Mouse (Mus musculus) kidney, adult 9 months (tissue): Measurements from ENCODE around the gene Bnipl.
A peak's percentile ranks its signal among the peaks of the same experiment; 100 is the strongest.

ENCODE experiments used
- DNase-seq: peaks from one replicate; pipeline ENCODE4 v3.0.0; 2022

The Bnipl gene

GRCm38 (mm10) chr3:95208286-95208685 lies 42.7 kb downstream of the Bnipl start:
- peak; percentile 47 for DNase-seq

GRCm38 (mm10) chr3:95203880-95204279 lies 47.1 kb downstream of the Bnipl start:
- no peak for DNase-seq

DNA sequence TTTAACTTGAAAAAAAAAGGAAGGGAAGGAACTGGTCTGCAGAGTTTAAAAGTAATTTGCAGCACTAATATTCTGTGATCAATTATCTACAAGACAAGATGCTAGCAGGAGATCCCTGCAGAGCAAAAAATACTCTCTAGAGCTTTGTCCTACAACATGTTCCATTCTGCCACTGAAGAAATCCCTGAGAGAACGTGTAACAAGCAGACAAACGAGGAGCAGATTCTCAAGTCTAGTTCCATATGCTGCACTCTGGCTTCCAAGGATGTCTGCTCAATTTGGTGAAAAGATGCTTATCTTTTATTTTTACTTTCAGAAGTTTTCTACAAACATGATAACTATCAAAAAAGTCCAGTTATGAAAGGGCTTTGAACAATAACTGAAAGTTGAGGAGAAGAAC lies 50.4 kb downstream of the Bnipl start:
- no peak for DNase-seq

DNA sequence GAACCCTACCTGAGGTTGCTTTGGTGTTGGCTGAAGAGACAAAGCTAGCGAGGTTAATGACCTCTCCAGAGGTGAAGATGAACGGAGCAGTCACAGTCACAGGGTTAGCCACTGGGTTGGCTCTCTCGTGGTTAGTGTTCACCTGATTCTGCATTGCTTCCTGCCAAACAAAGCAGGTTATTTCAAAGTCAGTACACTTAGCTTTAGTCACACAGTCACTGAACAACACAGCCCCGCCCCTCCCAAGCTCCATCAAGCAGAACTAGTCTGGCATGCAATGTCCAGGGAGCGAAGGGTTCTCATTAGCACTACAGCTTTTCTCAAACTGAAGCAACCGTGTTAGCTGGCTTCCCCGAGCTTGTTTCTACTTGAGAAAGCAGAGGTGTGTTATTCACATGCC lies 50.9 kb downstream of the Bnipl start:
- peak; percentile 97 for DNase-seq

GRCm38 (mm10) chr3:95199101-95199500 lies 51.9 kb downstream of the Bnipl start:
- peak; percentile 55 for DNase-seq

DNA sequence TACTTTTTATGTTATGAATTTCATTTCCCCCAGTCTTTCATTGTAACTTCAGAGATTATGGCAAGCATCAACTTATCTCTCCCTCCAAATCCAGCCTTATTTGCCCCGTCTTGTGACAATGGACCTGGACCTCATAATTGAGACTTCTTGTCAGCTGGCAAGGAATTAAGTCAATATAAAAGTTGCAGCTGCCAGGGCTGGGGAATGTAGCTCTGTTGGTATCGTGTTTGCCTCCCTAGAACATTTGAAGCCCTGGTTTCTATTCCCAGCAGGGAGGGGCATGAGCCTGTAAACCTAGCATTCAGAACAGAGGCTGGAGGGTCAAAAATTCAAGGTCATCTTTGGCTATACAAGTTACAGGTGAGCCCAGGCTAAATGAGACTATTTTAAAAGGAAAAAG lies 55.2 kb downstream of the Bnipl start:
- DNase-seq: peak; percentile 19

DNA sequence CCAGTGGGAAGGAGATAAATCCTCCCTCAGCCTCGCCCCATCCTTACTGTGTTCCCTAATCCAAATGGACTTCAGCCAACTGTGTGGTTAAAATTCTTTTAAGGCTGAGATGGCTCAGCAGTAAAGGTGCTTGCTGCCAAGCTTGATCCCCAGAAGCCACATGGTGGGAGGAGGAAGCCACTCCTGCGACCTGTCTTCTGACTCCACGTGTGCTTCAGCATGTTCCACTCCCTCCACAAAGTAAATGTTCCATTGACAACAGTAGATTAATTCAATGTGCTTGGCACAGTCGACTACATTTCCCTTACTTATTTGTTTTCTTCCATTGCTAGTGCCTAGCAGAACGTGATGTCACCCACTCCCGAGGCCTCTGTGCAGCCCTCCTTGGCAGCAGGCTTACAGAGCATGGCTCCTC lies 56.3 kb downstream of the Bnipl start:
- DNase-seq: peak; percentile 70
